Mouse (Mus musculus) kidney, postnatal 0 days (tissue): ENCODE results near the gene Ehd2. TPM values are rescaled to one million over a fixed set of nuclear protein-coding genes. Genes with fewer than 3 reads are reported as not detected.
A peak's percentile ranks its signal among the peaks of the same experiment; 100 is the strongest.

ENCODE experiments used
- ATAC-seq: fragments of 200-750 bp; cut with Nextera tagmentation; replicated peaks from 2 replicates; pipeline ENCODE4 v1.8.0; 2017; ENCODE audit warnings: low read depth, moderate number of reproducible peaks, moderate TSS enrichment, moderate library complexity; ENCODE audit not compliant: low FRiP score
- DNase-seq: peaks from one replicate; pipeline ENCODE4 v3.0.0-alpha.2; 2016; ENCODE audit warnings: low spot score
- H3K27ac ChIP-seq: fragments of 300-500 bp; sonication (generic); 2 replicates; pipeline ENCODE4 v1.5.1; 2014; ENCODE audit warnings: mild to moderate bottlenecking
- H3K27me3 ChIP-seq: fragments of 300-500 bp; sonication (generic); 2 replicates; pipeline ENCODE4 v1.6.1; 2014; ENCODE audit warnings: low read length, mixed read lengths; ENCODE audit not compliant: insufficient read depth
- H3K36me3 ChIP-seq: fragments of 300-500 bp; sonication (generic); 2 replicates; pipeline ENCODE4 v1.6.1; 2014; ENCODE audit warnings: low read length, mixed read lengths; ENCODE audit not compliant: insufficient read depth
- H3K4me1 ChIP-seq: fragments of 300-500 bp; sonication (generic); replicated peaks from 2 replicates; pipeline ENCODE4 v1.6.1; 2014; ENCODE audit warnings: antibody characterized with exemption, low read length, mixed read lengths; ENCODE audit not compliant: insufficient read depth
- H3K4me2 ChIP-seq: fragments of 300-500 bp; sonication (generic); 2 replicates; pipeline ENCODE4 v1.6.1; 2014; ENCODE audit warnings: mild to moderate bottlenecking, low read length, moderate library complexity, mixed read lengths
- H3K4me3 ChIP-seq: fragments of 300-500 bp; sonication (generic); replicated peaks from 2 replicates; pipeline ENCODE4 v1.5.1; 2014; ENCODE audit warnings: low read depth, low read length
- H3K9ac ChIP-seq: fragments of 300-500 bp; sonication (generic); 2 replicates; pipeline ENCODE4 v1.6.1; 2014; ENCODE audit warnings: low read depth, low read length
- H3K9me3 ChIP-seq: fragments of 300-500 bp; sonication (generic); replicated peaks from 2 replicates; pipeline ENCODE4 v1.6.1; 2016; ENCODE audit warnings: low read length, inconsistent platforms, mixed read lengths
- CTCF ChIP-seq: IDR thresholded peaks from 2 replicates; pipeline ENCODE4 v1.5.1; 2016; ENCODE audit warnings: antibody characterized with exemption, low read depth, mild to moderate bottlenecking, moderate library complexity
- WGBS: fragments of 180-500 bp; shearing (Covaris S2); extraction: QIAGEN DNeasy Blood & Tissue Kit; methylation state at CpG from one replicate; pipeline ENCODE4 v1.1.7; 2014; 5-methylcytosine and 5-hydroxymethylcytosine counted together
- polyA plus RNA-seq: library from polyadenylated mRNA; unstranded; fragments of >200 nt; fragmentation: Nextera tagmentation; extraction: Ambion mirVana; gene quantifications from 2 replicates; pipeline ENCODE4 v1.2.1, GENCODE M21; 2015

The Ehd2 gene
- polyA plus RNA-seq, 1 experiment from 2014 or later = 24.6 TPM

- DNase-seq = no peak
- Histone ChIP-seq H3K36me3 (no peaks in the 10 kb centered on the region), H3K27me3 (no peaks in the 10 kb centered on the region), H3K4me2 (no peak overlapping the region), H3K9me3 (no peaks in the 10 kb centered on the region), H3K4me3 (no peak overlapping the region), H3K4me1 (peaks cover 13% of the 10 kb centered on the region; the same call in 1 of the 2 replicates), H3K9ac (no peak overlapping the region), H3K27ac (no peak overlapping the region)
- TF ChIP-seq CTCF = no peak
- ATAC-seq = no peak
- 80% methylated on average over 5 of the region's 5 CpGs for WGBS
These were observed 43.3 kb upstream of the Ehd2 start for GRCm38 (mm10) chr7:16010649-16011048.

- H3K27me3 ChIP-seq = no peaks in the 10 kb centered on the region
- no peaks in the 10 kb centered on the region for H3K36me3 ChIP-seq
- H3K4me2 ChIP-seq = no peak overlapping the region
- no peak for ATAC-seq
- peaks cover 13% of the 10 kb centered on the region; the same call in 1 of the 2 replicates for H3K4me1 ChIP-seq
- no peak overlapping the region for H3K27ac ChIP-seq
- H3K9ac ChIP-seq = no peak overlapping the region
- H3K4me3 ChIP-seq = no peak overlapping the region
- no peaks in the 10 kb centered on the region for H3K9me3 ChIP-seq
- no peak for TF ChIP-seq CTCF
- no peak for DNase-seq
- WGBS = 86% methylated on average over 7 of the region's 7 CpGs
These were observed 42.3 kb upstream of the Ehd2 start for GRCm38 (mm10) chr7:16009636-16010035.

GRCm38 (mm10) chr7:16005020-16005419 lies 37.7 kb upstream of the Ehd2 start:
- no peak overlapping the region for H3K4me3 ChIP-seq
- no peak overlapping the region for H3K4me2 ChIP-seq
- WGBS = 78% methylated on average over 3 of the region's 3 CpGs
- ATAC-seq (peak; percentile 25; the same call in 1 of the 2 replicates), DNase-seq (no peak)
- no peak for TF ChIP-seq CTCF
- no peaks in the 10 kb centered on the region for H3K36me3 ChIP-seq
- no peaks in the 10 kb centered on the region for H3K4me1 ChIP-seq
- H3K9ac ChIP-seq = no peak overlapping the region
- H3K27me3 ChIP-seq = no peaks in the 10 kb centered on the region
- no peaks in the 10 kb centered on the region for H3K9me3 ChIP-seq
- H3K27ac ChIP-seq = no peak overlapping the region

GRCm38 (mm10) chr7:16004177-16004856 lies 37.0 kb upstream of the Ehd2 start:
- ATAC-seq = no peak; the same call in 1 of the 2 replicates
- DNase-seq = no peak
- Histone ChIP-seq H3K4me2 (no peak overlapping the region), H3K9me3 (no peaks in the 10 kb centered on the region), H3K36me3 (no peaks in the 10 kb centered on the region), H3K4me1 (no peaks in the 10 kb centered on the region), H3K4me3 (no peak overlapping the region), H3K27ac (peak overlapping the region; percentile 50; the same call in 1 of the 2 replicates), H3K27me3 (no peaks in the 10 kb centered on the region), H3K9ac (no peak overlapping the region)
- 63% methylated on average over 12 of the region's 12 CpGs for WGBS
- no peak for TF ChIP-seq CTCF

- no peaks in the 10 kb centered on the region for H3K9me3 ChIP-seq
- no peak overlapping the region for H3K4me3 ChIP-seq
- TF ChIP-seq CTCF = no peak
- no peaks in the 10 kb centered on the region for H3K4me1 ChIP-seq
- H3K4me2 ChIP-seq = no peak overlapping the region
- H3K9ac ChIP-seq = no peak overlapping the region
- no peak overlapping the region for H3K27ac ChIP-seq
- H3K27me3 ChIP-seq = no peaks in the 10 kb centered on the region
- DNase-seq (no peak), ATAC-seq (no peak)
- H3K36me3 ChIP-seq = no peaks in the 10 kb centered on the region
- 64% methylated on average over 4 of the region's 4 CpGs for WGBS
These were observed 35.7 kb upstream of the Ehd2 start for GRCm38 (mm10) chr7:16003032-16003431.

- WGBS = 85% methylated on average over 5 of the region's 5 CpGs
- no peak overlapping the region for H3K4me3 ChIP-seq
These were observed 34.8 kb upstream of the Ehd2 start for GRCm38 (mm10) chr7:16002171-16002570.

More at GRCm38 (mm10) chr7:16002171-16002570, 34.8 kb upstream of the Ehd2 start:
- no peak for TF ChIP-seq CTCF
- no peak overlapping the region for H3K9ac ChIP-seq
- no peak overlapping the region for H3K4me2 ChIP-seq
- H3K9me3 ChIP-seq = no peaks in the 10 kb centered on the region
- no peaks in the 10 kb centered on the region for H3K27me3 ChIP-seq
- ATAC-seq (no peak), DNase-seq (no peak)
- H3K27ac ChIP-seq = no peak overlapping the region
- H3K36me3 ChIP-seq = 0 out of 2 replicates have a peak, but pooled peaks cover 4% of the 10 kb centered on the region
- H3K4me1 ChIP-seq = no peaks in the 10 kb centered on the region
